Mouse (Mus musculus) T-helper 17 cell (primary cell): ENCODE data around the gene Taf8.

Experiments used
- in situ Hi-C, 2 experiments: fragments of 300-600 bp; cut with MboI, MseI; formaldehyde crosslinking; loops; 1 replicate in 1 of 2; 2 replicates in 1 of 2; pipeline ENCODE4 v1.15.1; 2025; ENCODE audit warnings: high pct_unique_total_duplicates in 2 of 2

Taf8 gene

DNA sequence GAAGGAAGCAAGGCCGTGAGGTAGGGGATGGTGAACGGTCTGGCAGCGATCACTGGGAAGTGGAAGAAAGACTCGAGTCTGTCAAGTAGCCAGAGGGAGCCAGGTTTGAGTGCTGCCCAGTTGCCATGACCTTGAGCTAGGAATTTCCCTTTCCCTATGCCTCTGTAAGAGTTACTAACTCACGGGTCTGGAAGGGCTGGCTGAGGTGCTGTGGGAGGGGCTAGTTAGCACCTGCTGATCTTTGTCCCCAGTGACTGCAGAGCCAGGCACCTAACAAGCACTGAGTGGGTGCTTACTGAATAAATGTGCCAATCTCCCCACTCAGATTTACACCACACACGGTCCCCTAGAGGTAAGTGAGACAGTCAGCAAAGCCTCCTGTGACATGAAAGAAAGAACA is 8.4 kb downstream of the Taf8 start:
- in situ Hi-C loops = loop anchor here in 1 of 2 experiments (10.0 kb wide), 1 partner anchor 839 kb away; the partner anchor contains the start of gene Cul7

DNA sequence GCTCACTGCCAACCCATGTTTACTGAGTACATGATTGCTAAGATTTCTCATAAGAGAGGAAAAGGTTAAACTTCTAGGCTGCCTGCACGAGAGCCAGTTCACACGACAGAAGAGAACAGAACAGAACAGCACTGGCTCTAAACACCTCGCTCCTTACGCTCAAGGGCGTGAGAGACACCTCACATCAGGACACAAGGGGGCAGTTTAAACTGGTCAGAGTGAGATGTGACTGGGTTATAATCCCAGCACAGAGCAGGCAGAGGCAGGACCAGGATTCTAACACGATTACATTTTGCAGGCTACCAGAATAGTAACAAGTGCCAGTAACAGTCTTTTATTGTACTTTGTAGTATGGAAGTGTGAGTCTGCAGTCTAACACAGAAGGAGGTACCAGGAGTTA is 9.4 kb downstream of the Taf8 start:
- in situ Hi-C loops = loop anchor here in 1 of 2 experiments (10.0 kb wide), 1 partner anchor 838 kb away; the partner anchor contains the start of gene Cul7

- in situ Hi-C loops = loop anchor here in 1 of 2 experiments (10.0 kb wide), 1 partner anchor 836 kb away; the partner anchor contains the start of gene Cul7
Observed at GRCm38 (mm10) chr17:47490791-47491190, 11.3 kb downstream of the Taf8 start.

DNA sequence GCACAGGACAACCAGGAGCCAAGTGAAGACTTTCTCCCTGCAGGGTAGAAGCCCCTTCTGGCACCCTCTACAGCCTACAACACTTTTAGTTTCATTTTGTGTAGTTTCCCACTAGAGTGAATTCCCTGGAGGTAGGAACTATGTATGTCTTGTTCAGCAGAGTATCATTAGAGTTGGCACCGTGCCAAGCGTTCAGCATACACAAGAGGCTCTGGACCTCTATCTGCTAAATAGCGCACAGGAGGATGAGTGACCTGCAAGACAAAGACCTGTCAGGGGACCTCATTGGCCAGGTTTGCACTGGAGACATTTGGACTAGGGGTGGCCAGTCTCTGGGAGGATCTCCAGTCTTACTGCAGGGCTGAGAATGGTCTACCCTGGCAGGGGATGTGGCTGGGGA is 16.3 kb downstream of the Taf8 start:
- in situ Hi-C loops = no loop called here

- in situ Hi-C loops = loop anchor here in 1 of 2 experiments (5.0 kb wide), 1 partner anchor 73 kb away; no protein-coding TSS in a partner anchor
Observed at GRCm38 (mm10) chr17:47484993-47485392, 17.1 kb downstream of the Taf8 start.

- in situ Hi-C loops = loop anchor here in 1 of 2 experiments (5.0 kb wide), 1 partner anchor 72 kb away; no protein-coding TSS in a partner anchor
Observed at GRCm38 (mm10) chr17:47484241-47484921, 17.7 kb downstream of the Taf8 start.

- in situ Hi-C loops = loop anchor here in 1 of 2 experiments (5.0 kb wide), 1 partner anchor 70 kb away; no protein-coding TSS in a partner anchor
Observed at GRCm38 (mm10) chr17:47482401-47482800, 19.7 kb downstream of the Taf8 start.

GRCm38 (mm10) chr17:47479887-47480286 is 22.2 kb downstream of the Taf8 start:
- in situ Hi-C loops = loop anchor here in 1 of 2 experiments (5.0 kb wide), 1 partner anchor 68 kb away; no protein-coding TSS in a partner anchor

DNA sequence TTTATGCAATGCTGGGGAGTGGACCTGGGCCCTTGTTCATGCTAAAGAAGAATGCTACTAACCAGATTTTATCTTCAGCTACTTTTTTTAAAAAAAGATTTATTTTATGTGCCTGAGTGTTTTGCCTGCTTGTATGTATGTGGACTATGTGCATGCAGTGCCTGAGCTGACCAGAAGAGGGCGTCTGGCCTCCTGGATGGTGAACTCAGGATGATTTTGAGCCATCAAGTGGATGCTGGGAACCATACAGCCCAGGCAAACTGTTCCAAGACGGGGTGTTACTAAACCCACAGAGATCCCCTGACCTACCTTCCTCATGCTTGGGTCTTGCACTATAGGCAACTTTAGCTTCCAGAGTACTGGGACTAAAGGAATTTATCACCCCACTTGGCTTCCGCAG is 26.4 kb downstream of the Taf8 start:
- in situ Hi-C loops = no loop called here

DNA sequence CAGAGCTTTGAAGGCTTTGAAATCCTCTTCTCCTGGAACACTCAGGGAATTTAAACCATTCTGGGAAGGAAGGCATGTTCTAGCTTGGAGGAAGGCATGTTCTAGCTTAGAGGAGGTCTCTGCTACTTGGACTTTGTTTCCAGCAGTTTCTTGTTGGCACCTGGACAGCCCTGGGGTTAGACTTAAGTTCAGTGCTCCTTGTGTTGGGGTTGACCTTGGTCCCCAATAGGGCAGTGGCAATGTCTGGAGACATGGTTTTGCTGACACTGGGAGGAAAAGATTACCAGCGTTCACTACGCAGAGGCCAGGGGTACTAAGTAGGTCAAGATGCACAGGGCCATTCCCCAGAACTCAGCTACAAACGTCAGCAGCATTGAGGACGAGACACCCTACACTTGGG is 26.9 kb downstream of the Taf8 start:
- in situ Hi-C loops = no loop called here

DNA sequence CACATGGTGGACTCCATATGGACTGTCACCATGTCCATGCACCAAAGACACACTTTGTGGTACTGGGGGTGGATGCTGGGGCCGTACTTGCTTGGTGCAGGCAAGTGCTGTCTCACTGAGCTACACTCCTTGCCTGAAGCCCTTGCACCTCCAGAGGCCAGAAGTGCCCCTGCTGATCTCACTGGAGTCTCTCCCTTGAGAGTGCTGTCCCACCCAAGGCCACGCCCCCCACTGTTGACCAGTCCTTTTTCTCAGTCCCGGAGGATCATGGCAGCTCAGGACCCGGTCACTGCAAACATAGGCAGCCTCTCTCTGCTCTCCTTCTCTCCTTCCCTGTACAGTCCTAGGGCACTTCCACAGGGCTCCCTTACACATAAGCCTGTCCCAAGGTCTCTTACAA is 27.8 kb downstream of the Taf8 start:
- in situ Hi-C loops = no loop called here

DNA sequence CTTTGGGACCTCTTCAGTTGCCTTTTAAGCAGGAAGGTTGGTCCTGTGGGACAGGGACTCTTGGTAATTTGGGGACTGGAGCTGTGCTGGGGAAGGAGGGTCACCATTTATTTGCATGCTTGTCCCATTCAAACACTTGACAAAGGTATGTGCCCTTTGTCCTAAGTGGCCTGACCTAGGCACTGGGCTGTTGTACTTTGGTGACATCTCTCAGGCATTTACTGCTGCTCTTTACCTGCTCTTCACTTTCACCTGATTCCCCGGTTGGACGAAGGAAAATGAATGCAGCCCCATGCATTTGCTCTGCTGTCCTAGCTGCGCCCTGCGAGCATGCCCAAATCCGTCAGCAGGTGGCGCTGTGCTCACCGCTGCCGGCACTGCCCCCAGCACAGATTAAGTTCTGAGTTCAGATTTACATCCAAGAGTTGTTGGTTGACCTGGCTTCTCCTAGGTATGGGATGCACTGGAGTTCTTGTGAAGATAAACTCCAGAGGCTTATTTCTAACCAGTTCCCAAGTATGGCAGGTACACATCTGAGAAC is 28.6 kb downstream of the Taf8 start:
- in situ Hi-C loops = no loop called here

DNA sequence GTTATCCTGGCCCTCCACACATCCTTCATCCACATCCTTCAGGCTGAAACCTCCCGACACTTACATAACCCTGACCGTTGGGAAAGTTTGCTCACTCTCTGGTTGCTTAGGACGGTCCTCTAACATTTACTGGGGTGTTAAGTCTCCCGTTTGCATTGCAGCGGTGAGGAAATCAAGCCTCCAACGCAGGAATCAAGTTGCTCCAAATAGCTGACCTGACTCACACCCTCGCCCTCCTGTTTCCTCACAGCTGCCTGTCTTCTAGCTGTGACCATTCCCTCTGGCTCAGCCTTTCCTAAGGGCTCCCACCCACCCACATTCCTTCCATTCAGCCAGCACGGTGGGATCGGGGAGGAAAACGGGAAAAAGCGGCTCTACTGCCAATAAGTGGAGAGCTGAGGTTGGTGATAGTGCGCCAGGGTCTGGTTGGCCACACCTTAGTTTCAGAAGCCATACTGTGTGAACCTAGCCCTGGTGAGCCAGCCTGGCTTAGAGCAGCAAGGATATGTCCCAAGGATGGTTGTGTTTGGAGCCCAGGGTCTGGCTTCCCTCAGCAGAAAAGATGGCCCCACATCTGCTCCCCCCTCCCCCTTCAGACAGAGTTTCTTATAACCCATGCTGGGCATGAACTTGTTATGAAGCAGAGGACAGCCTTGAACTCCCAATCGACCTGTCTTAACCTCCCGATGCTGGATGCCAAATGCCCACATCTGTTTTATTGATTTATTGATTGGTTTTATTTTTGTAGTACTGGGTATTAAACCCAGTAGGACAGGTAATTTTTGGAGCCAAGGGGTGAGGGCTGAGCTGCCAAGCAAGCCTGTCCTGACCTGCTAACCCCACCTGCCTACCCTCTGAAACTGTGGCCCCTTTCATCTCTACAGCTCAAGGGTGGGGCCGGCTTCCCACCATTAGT is 29.4 kb downstream of the Taf8 start:
- in situ Hi-C loops = no loop called here

DNA sequence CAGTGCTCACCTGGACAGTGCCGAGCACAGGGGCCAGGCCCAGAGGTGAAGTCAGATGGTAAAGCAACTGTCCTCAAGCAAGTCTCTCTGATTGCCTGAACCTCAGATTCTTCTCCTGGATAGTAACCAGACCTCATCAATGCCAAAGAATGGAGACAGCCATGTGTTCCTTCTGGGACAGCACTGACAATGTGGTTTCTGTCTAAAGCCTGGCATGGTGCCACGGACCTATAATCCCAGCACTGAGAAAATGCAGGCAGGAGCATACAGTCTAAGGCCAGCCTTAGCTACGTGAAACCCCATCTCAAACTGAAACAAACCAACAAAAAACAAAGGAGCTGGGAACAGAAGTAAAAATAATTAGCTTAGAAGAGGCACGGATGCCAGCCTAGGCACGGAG is 31.4 kb downstream of the Taf8 start:
- in situ Hi-C loops = no loop called here

DNA sequence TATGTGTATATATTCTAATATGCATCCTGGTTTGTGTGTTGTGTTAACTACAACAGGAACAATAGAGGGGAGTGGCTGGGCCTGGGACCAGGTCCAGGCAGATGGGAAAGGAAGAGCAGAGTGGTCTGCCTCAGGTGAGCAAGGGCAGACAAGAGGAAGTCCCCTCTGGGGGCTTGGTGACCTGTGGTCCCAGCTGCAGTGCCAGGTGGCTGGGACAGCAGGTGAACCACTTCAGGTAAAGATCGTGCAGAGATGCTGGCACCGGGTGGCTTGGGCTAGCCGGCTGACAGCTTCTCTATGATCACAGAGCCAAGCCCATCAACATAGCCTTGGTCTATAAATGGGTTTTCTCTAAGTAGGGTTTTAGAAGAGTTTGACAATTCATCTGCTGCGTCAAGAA is 32.0 kb downstream of the Taf8 start:
- in situ Hi-C loops = no loop called here

GRCm38 (mm10) chr17:47469642-47470041 is 32.5 kb downstream of the Taf8 start:
- in situ Hi-C loops = no loop called here

GRCm38 (mm10) chr17:47468466-47468865 is 33.6 kb downstream of the Taf8 start:
- in situ Hi-C loops = no loop called here

- in situ Hi-C loops = no loop called here
Observed at GRCm38 (mm10) chr17:47468063-47468462, 34.0 kb downstream of the Taf8 start.

DNA sequence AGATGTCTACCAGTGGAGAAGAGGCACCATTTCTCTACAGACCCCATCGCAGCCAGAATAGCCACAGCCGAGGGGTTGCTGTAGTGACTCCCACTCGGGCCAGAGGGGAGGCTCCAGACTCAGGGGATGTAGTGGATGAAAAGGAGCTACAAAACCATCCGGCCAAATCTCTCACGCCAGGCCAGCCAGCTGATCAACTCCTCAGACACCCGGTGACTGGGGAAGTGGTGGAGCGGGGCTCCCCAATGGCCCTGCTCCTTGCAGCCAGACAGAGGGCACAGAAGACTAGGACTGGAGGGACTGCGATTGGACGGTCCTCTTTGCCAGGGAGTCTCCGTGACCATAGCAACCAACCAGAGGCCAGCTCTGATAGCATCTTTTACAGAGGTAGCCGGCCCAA is 34.4 kb downstream of the Taf8 start:
- in situ Hi-C loops = no loop called here

- in situ Hi-C loops = no loop called here
Observed at GRCm38 (mm10) chr17:47466284-47466683, 35.8 kb downstream of the Taf8 start.

- in situ Hi-C loops = no loop called here
Observed at GRCm38 (mm10) chr17:47465016-47465415, 37.1 kb downstream of the Taf8 start.
